ENCODE assay signal across 8 mouse cellular contexts in the genomic region with DNA sequence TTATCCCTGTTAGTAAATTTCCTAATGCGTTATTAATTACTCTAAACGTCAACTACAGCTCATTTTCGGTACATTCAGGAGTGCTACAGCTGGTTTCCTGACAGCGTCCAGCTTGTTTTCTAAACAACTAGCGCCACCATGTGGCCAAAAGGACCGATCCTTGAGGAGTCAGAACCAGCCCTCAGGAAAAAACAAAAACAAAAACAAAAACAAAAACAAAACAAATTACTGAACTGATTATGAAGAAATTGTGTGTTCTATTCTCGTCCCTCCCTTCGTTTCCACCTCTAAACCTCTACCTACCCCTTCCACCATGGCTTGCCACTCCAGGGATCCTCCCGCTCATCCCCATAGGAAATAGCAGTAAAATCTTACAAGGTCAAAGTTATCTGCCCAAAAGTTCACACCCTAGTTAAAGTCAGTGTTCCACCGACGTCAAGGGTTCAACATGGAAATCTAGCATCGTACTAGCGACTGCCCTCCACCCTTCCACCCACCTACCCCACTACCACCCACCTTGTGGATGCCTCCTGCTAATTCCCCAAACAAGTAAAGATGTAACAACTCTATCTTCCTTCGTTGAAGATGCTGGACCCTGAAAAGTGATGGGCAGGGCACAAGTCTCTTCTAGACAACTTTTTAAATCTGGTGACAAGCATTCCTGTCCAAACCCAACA. TPM values are rescaled to one million over a fixed set of nuclear protein-coding genes. Genes with fewer than 3 reads are reported as not detected.
DNase-seq lines count a peak whose midpoint lies in the region; ATAC-seq lines count a peak whose summit lies in the region.

No protein-coding gene starts in this region.

- no peak overlapping the region; the same call in 1 of the 2 replicates for H3K27ac ChIP-seq in hindbrain, embryonic 16.5 days (ENCODE audit: low read depth, low read length)

- peak; percentile 91 for ATAC-seq in hindbrain, embryonic 16.5 days

- no peaks in the 10 kb centered on the region for H3K9me3 ChIP-seq in hindbrain, embryonic 16.5 days (ENCODE audit: control insufficient read depth, low read length)

- no peaks in the 10 kb centered on the region for H3K36me3 ChIP-seq in hindbrain, embryonic 16.5 days (ENCODE audit: control insufficient read depth, insufficient read depth, low read length)

- peak overlapping the region; percentile 51; the same call in 1 of the 2 replicates for H3K9ac ChIP-seq in hindbrain, embryonic 16.5 days (ENCODE audit: low read depth, low read length)

- peaks cover 3% of the 10 kb centered on the region for H3K4me1 ChIP-seq in hindbrain, embryonic 16.5 days (ENCODE audit: control insufficient read depth, insufficient read depth, low read depth, low read length)

- DNase-seq in MN1 (ENCODE audit: low spot score): peak; percentile 77
- DNase-seq in cerebellum, adult 11 months: peak; percentile 78
- peak; percentile 79 for DNase-seq in forelimb bud, embryonic 11.5 days (ENCODE audit: low read depth, low spot score)
- DNase-seq in layer of hippocampus, postnatal 36 days: peak; percentile 66 to 72
- peak; percentile 52 for DNase-seq in lung, postnatal 25 days (ENCODE audit: low spot score)
- peak; percentile 89 for DNase-seq in right cerebral cortex, postnatal 14 days
- DNase-seq in urinary bladder, postnatal 25 days (ENCODE audit: low spot score): peak; percentile 66

- peak overlapping the region; percentile 78 for H3K4me2 ChIP-seq in hindbrain, embryonic 16.5 days (ENCODE audit: low read length)

- WGBS in hindbrain, embryonic 16.5 days: 20% methylated on average over 14 of the region's 14 CpGs

- peak overlapping the region; percentile 39 for H3K4me3 ChIP-seq in hindbrain, embryonic 16.5 days (ENCODE audit: low read length)

- no peaks in the 10 kb centered on the region; the same call in 1 of the 2 replicates for H3K27me3 ChIP-seq in hindbrain, embryonic 16.5 days (replicated peaks; ENCODE audit: control insufficient read depth, insufficient read depth, low read length)

RNA-seq across cellular contexts. Expression of a gene that starts 3.7 kb away (rescaled TPM):
- polyA plus RNA-seq in hindbrain, embryonic 16.5 days (2015; fragmentation: Nextera tagmentation; extraction: Ambion mirVana): 50.0 and 50.5 TPM in 2 replicates
- 10 to 100 TPM; 32.8 to 35.2 TPM for total RNA-seq in layer of hippocampus, postnatal 36 days (2021)

RNA-seq across cellular contexts. Expression of a gene that starts 3.8 kb away (rescaled TPM):
- polyA plus RNA-seq in hindbrain, embryonic 16.5 days (2015; fragmentation: Nextera tagmentation; extraction: Ambion mirVana): 0.09 and 0.17 TPM in 2 replicates
- total RNA-seq in layer of hippocampus, postnatal 36 days (2021): under 1 TPM; 0.10 to 0.12 TPM

RNA-seq across cellular contexts. Expression of a gene that starts 25.2 kb away (rescaled TPM):
- polyA plus RNA-seq in hindbrain, embryonic 16.5 days (2015; fragmentation: Nextera tagmentation; extraction: Ambion mirVana): 4.1 and 5.8 TPM in 2 replicates
- 10 to 100 TPM; 14.9 to 15.4 TPM for total RNA-seq in layer of hippocampus, postnatal 36 days (2021)

RNA-seq across cellular contexts. Expression of a gene that starts 28.5 kb away (rescaled TPM):
- not detected in 2 replicates for polyA plus RNA-seq in hindbrain, embryonic 16.5 days (2015; fragmentation: Nextera tagmentation; extraction: Ambion mirVana)
- total RNA-seq in layer of hippocampus, postnatal 36 days (2021): not detected
